Mouse (Mus musculus) heart, adult 2 months (tissue): ENCODE measurements around the gene Celf5.
A peak's percentile ranks its signal among the peaks of the same experiment; 100 is the strongest.

Experiments used
- CTCF ChIP-seq: fragments of 200-600 bp; IDR thresholded peaks from 2 replicates; pipeline ENCODE4 v1.8.1; 2022; ENCODE audit warnings: antibody characterized with exemption, mild to moderate bottlenecking, moderate library complexity
- EP300 ChIP-seq: fragments of 200-500 bp; IDR thresholded peaks from 2 replicates; pipeline ENCODE4 v1.6.1; 2011; ENCODE audit warnings: low read depth, low read length, control low read depth; ENCODE audit not compliant: insufficient read depth
- POLR2A ChIP-seq: fragments of 200-500 bp; IDR thresholded peaks from 2 replicates; pipeline ENCODE4 v1.6.1; 2011; ENCODE audit warnings: mild to moderate bottlenecking, low read depth, low read length, control low read depth; ENCODE audit not compliant: insufficient read depth

- TF ChIP-seq CTCF (peak; percentile 22; the same call in 1 of the 2 replicates), POLR2A (no peak), EP300 (no peak)
These were observed 11.2 kb upstream of the Celf5 start for GRCm38 (mm10) chr10:81493601-81494220.
